Mouse (Mus musculus) limb, embryonic 12.5 days (tissue): Measurements from ENCODE around the gene Kalrn. TPM values are rescaled to one million over a fixed set of nuclear protein-coding genes. Genes with fewer than 3 reads are reported as not detected.

ENCODE experiments used
- ATAC-seq: fragments of 200-750 bp; cut with Nextera tagmentation; 2 replicates; pipeline ENCODE4 v1.8.0; 2017; ENCODE audit warnings: low read depth, moderate TSS enrichment; ENCODE audit not compliant: insufficient number of reproducible peaks, insufficient read depth, low FRiP score, low TSS enrichment
- H3K27ac ChIP-seq: fragments of 300-500 bp; sonication (generic); 2 replicates; pipeline ENCODE4 v1.5.1; 2016; ENCODE audit warnings: mild to moderate bottlenecking, moderate library complexity
- H3K27me3 ChIP-seq: fragments of 300-500 bp; sonication (generic); 2 replicates; pipeline ENCODE4 v1.6.1; 2016; ENCODE audit warnings: mild to moderate bottlenecking, moderate library complexity
- H3K36me3 ChIP-seq: fragments of 300-500 bp; sonication (generic); 2 replicates; pipeline ENCODE4 v1.6.1; 2016; ENCODE audit warnings: mild to moderate bottlenecking, moderate library complexity
- H3K4me1 ChIP-seq: fragments of 300-500 bp; sonication (generic); replicated peaks from 2 replicates; pipeline ENCODE4 v1.6.1; 2016
- H3K4me2 ChIP-seq: fragments of 300-500 bp; sonication (generic); 2 replicates; pipeline ENCODE4 v1.6.1; 2016; ENCODE audit warnings: mild to moderate bottlenecking, moderate library complexity
- H3K4me3 ChIP-seq: fragments of 300-500 bp; sonication (generic); replicated peaks from 2 replicates; pipeline ENCODE4 v1.5.1; 2016; ENCODE audit warnings: mild to moderate bottlenecking
- H3K9ac ChIP-seq: fragments of 300-500 bp; sonication (generic); replicated peaks from 2 replicates; pipeline ENCODE4 v1.6.1; 2016; ENCODE audit warnings: mild to moderate bottlenecking, moderate library complexity
- H3K9me3 ChIP-seq: fragments of 300-500 bp; sonication (generic); 2 replicates; pipeline ENCODE4 v1.6.1; 2016; ENCODE audit warnings: mild to moderate bottlenecking, moderate library complexity
- WGBS: fragments of 180-500 bp; shearing (Covaris S2); methylation state at CpG from one replicate; pipeline ENCODE4 v1.1.7; 2016; 5-methylcytosine and 5-hydroxymethylcytosine counted together
- polyA plus RNA-seq: library from polyadenylated mRNA; unstranded; fragments of >200 nt; fragmentation: Nextera tagmentation; extraction: Ambion mirVana; gene quantifications from 2 replicates; pipeline ENCODE4 v1.2.1, GENCODE M21; 2016

Gene Kalrn
- polyA plus RNA-seq, 1 experiment from 2014 or later = 13.1 TPM

DNA sequence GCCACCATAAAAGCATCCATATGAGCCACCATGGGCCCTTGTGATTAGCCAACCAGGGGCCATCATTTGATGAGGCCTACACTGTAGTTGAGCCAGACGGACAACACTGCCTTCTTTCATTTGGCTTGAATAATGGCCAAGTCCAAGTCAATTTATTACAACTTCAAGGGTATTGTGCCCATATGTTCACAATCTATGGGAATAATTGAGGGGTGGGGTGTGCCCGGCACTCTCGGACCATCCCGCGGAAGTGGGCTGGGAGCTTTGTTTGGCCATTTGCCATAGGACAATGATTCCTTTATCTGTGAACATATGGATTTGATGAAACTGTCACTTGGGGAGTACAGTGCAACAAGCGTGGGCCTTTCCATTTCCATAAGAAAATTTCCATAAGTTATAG is 89.6 kb downstream of the Kalrn start:
- WGBS = 65% methylated on average over 6 of the region's 6 CpGs
- no peak overlapping the region for H3K9ac ChIP-seq

DNA sequence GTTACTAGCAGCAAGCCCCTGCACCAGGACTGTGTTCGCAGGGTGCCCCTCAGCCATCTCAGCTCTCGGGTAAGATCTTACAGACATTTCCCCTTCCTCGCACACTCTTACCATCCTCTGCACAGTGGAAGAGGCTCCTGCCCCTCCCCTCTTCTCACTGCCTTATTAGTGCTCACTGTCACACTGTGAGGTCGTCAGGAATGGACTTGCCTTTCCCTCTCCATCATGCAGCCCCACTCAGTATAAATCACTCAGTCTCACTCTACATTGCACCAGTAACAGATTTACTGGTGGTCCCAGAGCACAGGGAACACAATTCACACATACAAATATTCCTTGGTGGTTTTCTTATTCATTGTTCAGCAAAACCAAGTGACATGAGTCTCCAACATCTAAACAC is 98.6 kb downstream of the Kalrn start:
- Histone ChIP-seq H3K27me3 (no peaks in the 10 kb centered on the region), H3K27ac (no peak overlapping the region), H3K9me3 (no peaks in the 10 kb centered on the region), H3K4me3 (no peak overlapping the region), H3K4me1 (peaks cover 28% of the 10 kb centered on the region), H3K36me3 (no peaks in the 10 kb centered on the region), H3K9ac (no peak overlapping the region), H3K4me2 (no peak overlapping the region)
- ATAC-seq = no peak
- WGBS = 59% methylated on average over 4 of the region's 4 CpGs

More for the DNA sequence above, 89.6 kb downstream of the Kalrn start:
- H3K27me3 ChIP-seq = no peaks in the 10 kb centered on the region
- no peaks in the 10 kb centered on the region for H3K9me3 ChIP-seq
- no peak for ATAC-seq
- H3K36me3 ChIP-seq = no peaks in the 10 kb centered on the region
- peaks cover 9% of the 10 kb centered on the region for H3K4me1 ChIP-seq
- H3K27ac ChIP-seq = no peak overlapping the region
- H3K4me2 ChIP-seq = no peak overlapping the region
- no peak overlapping the region for H3K4me3 ChIP-seq

DNA sequence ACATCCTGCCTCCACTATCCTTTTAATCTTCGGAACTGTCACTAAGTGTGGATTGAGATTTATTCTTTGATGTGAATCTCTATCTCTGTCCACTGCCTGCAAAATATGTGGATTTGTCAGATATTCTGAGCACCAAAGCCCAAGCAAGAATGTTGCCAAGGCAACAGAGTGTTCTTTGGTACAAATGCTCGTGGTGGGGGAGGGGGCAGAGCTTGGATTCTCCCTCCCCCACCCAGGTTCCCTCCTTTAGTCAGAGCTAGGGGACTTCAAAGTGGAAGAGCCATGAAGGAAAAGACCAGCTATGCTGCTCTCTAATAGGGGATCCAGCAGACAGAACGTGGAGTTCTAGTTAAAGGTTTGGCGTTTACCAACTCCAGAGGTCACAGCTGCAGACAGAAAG is 99.4 kb downstream of the Kalrn start:
- Histone ChIP-seq H3K9me3 (no peaks in the 10 kb centered on the region), H3K9ac (no peak overlapping the region), H3K4me2 (no peak overlapping the region), H3K27ac (no peak overlapping the region), H3K4me3 (no peak overlapping the region), H3K36me3 (no peaks in the 10 kb centered on the region), H3K4me1 (peaks cover 37% of the 10 kb centered on the region), H3K27me3 (no peaks in the 10 kb centered on the region)
- WGBS = 52% methylated on average over 4 of the region's 4 CpGs
- no peak for ATAC-seq

DNA sequence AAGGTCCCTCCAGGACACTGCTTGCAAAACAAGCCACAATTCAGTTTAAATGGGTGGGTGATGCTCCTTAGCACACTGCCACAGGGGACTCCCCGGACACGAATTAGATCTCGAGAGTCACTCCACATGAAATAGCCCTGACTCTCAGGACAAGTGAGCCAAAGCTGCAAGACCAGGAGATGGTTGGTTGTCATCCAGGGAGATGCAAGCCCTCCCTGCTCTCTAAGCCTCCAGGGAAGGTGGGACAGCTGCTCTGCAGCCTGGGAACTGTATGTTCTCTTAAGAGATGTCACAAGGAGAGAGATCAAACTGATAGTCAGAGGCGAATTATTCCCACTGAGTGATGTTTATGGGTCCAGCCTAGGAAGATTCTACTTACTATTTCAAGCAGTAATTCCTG is 101.9 kb downstream of the Kalrn start:
- Histone ChIP-seq H3K27ac (no peak overlapping the region), H3K27me3 (no peaks in the 10 kb centered on the region), H3K9me3 (no peaks in the 10 kb centered on the region), H3K36me3 (no peaks in the 10 kb centered on the region), H3K9ac (no peak overlapping the region), H3K4me1 (peaks cover 47% of the 10 kb centered on the region), H3K4me2 (no peak overlapping the region), H3K4me3 (no peak overlapping the region)
- 91% methylated on average over 4 of the region's 4 CpGs for WGBS
- no peak for ATAC-seq

DNA sequence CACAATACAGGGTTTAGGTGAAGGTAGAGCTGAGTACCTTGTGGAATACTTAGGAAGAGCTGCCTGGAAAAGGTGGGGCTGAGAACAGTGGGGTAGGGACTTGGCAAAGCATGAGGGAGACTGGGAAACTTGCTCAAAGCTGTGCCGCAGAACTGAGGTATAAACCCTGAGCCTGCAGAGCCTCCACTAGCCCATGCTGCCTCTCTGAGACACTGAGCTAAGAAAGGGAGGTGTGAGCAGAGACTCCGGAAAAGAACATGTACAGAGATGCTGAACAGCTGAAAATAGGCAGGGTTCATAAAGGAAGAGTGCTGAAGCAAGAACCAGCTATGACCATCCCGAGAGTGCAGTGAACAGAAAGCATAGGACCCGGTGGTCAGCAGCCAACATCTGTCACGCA is 103.0 kb downstream of the Kalrn start:
- no peak for ATAC-seq
- Histone ChIP-seq H3K9me3 (no peaks in the 10 kb centered on the region), H3K4me3 (no peak overlapping the region), H3K36me3 (no peaks in the 10 kb centered on the region), H3K4me1 (peaks cover 47% of the 10 kb centered on the region), H3K4me2 (no peak overlapping the region), H3K9ac (no peak overlapping the region), H3K27ac (no peak overlapping the region), H3K27me3 (no peaks in the 10 kb centered on the region)
- WGBS = 78% methylated on average over 5 of the region's 5 CpGs

DNA sequence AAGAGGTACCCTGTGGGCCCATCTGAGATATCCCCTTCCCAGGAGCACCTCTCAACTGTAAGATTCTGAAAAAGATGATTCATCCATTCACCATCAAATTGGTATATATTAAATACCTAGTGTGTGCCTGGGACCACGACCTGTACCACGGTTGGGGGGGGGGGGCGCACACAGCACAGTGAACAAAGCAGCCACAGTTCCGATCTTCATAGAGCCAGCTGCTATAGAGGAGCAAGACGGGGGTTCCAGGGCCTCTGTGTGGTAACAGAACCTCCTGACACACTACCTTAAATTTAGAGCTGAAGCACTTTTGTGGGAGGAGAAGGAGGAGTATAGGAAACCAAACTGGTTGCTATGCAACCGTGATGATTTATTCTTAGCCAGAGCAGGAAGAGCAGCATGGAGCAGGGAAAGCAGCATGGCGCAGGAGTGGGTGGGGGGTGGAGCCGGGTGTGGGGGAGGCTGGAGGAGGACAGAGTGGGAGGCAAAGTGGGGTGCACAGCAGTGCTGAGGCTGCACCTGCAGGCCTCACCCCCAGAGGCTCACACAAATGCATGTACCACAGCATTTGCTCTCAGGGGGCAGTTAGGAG is 104.0 kb downstream of the Kalrn start:
- H3K4me1 ChIP-seq = peaks cover 47% of the 10 kb centered on the region
- H3K27ac ChIP-seq = no peak overlapping the region
- H3K9me3 ChIP-seq = no peaks in the 10 kb centered on the region
- peak; percentile 68 for ATAC-seq
- H3K27me3 ChIP-seq = no peaks in the 10 kb centered on the region
- no peak overlapping the region for H3K4me3 ChIP-seq
- no peaks in the 10 kb centered on the region for H3K36me3 ChIP-seq
- no peak overlapping the region for H3K9ac ChIP-seq
- WGBS = 60% methylated on average over 8 of the region's 8 CpGs
- H3K4me2 ChIP-seq = peak overlapping the region; percentile 24; the same call in 1 of the 2 replicates

DNA sequence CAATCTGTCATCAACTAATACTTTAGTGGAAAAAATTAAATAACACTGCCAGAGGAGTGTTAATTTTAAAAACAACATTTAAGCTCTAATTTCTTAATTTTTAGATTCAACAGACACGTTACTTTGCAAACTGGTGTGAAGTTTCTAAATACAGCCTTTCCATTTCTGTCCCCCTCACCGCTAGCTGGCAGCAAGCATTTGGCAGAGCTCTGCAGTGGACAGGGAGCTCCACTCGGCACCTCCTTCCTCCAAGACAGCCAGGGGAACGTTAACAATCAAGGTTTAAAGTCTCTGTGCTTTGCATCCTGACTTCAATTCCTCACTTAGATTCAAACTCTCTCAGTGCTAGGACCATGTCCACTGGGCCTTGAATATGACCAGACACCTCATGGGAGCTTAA is 106.7 kb downstream of the Kalrn start:
- no peak overlapping the region for H3K4me3 ChIP-seq

DNA sequence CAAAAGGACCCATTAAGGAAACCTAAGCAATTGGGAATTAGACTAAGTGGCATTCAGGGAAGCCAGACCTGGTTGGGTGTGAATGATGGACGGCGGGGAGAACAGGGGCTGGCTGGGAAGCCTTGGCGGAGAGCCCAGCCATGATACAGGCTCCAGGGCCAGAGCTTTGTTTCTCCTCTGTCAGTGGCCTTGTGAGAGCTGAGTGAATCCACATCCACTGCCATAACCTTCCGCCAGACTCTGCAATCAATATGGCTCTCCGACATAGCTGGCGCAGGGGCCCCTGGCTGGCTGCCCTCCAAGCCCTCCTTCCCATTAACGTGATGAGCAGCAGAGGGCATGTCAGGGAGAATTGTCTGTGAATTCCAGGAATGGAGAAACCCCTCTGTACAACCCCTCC is 117.0 kb downstream of the Kalrn start:
- 54% methylated on average over 7 of the region's 7 CpGs for WGBS
- Histone ChIP-seq H3K9me3 (no peaks in the 10 kb centered on the region), H3K36me3 (no peaks in the 10 kb centered on the region), H3K27me3 (no peaks in the 10 kb centered on the region), H3K9ac (no peak overlapping the region), H3K4me1 (peaks cover 15% of the 10 kb centered on the region), H3K4me3 (no peak overlapping the region), H3K27ac (no peak overlapping the region), H3K4me2 (no peak overlapping the region)
- ATAC-seq = no peak

More for the DNA sequence above, 106.7 kb downstream of the Kalrn start:
- 40% methylated on average over 4 of the region's 4 CpGs for WGBS
- Histone ChIP-seq H3K4me2 (no peak overlapping the region), H3K27ac (no peak overlapping the region), H3K27me3 (no peaks in the 10 kb centered on the region), H3K4me1 (peaks cover 26% of the 10 kb centered on the region), H3K36me3 (no peaks in the 10 kb centered on the region), H3K9ac (no peak overlapping the region), H3K9me3 (no peaks in the 10 kb centered on the region)
- ATAC-seq = no peak

DNA sequence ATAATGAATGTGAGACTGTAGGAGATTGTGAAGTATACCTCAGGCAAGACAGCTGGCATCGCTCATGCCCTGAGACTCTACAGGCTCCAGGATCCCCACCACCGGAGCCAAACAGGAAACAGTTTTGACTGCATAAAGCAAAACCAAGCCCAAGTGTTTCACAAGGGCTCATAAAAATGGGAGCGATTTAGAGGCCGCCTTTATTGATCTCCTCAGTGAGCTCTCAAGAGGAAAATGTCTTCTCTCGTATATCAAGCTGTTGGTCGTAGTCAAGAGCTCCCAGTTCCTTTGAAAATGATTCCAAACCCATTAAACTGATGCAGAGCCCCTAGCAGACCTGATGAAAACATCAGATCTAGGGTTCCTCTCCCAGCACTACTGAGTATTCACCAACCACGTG is 127.7 kb downstream of the Kalrn start:
- ATAC-seq = no peak
- WGBS = 31% methylated on average over 7 of the region's 7 CpGs
- no peak overlapping the region for H3K4me2 ChIP-seq
- no peak overlapping the region for H3K9ac ChIP-seq
- H3K27me3 ChIP-seq = no peaks in the 10 kb centered on the region
- no peaks in the 10 kb centered on the region for H3K9me3 ChIP-seq
- peaks cover 29% of the 10 kb centered on the region for H3K4me1 ChIP-seq
- H3K36me3 ChIP-seq = no peaks in the 10 kb centered on the region
- no peak overlapping the region for H3K27ac ChIP-seq
- no peak overlapping the region for H3K4me3 ChIP-seq

DNA sequence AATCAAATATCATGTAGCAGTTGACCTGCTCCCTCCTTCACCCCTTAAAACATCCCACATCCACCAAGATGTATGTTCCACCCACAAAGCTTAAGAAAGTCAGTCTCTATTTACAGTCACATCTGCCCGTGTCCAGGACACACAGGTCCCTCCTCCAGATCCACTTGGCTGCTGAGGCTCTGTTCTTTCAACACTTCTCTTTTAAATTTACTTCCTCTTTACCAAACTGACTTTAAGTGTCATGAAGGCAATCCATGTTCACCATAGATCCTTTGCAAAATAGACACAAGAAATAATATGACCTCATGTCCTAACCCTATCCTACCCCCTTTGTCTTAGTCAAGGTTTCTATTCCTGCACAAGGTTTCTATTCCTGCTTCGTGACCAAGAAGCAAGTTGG is 131.6 kb downstream of the Kalrn start:
- Histone ChIP-seq H3K9ac (no peak overlapping the region), H3K9me3 (no peaks in the 10 kb centered on the region), H3K27me3 (no peaks in the 10 kb centered on the region), H3K27ac (no peak overlapping the region; the same call in 1 of the 2 replicates), H3K4me1 (peaks cover 38% of the 10 kb centered on the region), H3K4me3 (no peak overlapping the region), H3K4me2 (no peak overlapping the region), H3K36me3 (no peaks in the 10 kb centered on the region)
- no peak for ATAC-seq
- 71% methylated on average over 2 of the region's 2 CpGs for WGBS

DNA sequence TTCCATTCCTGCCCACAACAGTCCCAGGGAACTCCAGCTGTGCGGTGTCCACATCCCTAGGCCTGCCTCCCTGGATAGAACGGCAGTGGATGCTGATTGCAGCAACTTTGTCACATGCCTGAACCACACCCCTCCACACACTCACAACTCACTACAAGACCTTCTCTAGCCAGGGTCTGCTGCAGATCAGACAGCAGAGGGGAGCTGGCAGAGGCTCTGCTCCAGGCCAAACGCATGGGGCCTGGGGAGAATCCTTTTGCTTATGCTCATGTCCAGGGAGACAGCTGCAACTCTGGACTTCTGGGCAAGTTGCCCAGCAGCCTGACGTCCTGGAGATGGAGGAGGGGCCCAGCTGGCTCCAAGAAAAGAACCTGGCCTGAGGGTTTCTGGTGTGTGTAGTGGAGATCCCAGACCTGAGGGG is 132.3 kb downstream of the Kalrn start:
- 38% methylated on average over 4 of the region's 4 CpGs for WGBS
- no peak overlapping the region for H3K4me3 ChIP-seq
- no peak overlapping the region for H3K4me2 ChIP-seq
- no peaks in the 10 kb centered on the region for H3K36me3 ChIP-seq
- H3K27ac ChIP-seq = peak overlapping the region; percentile 51
- H3K9me3 ChIP-seq = no peaks in the 10 kb centered on the region
- H3K9ac ChIP-seq = no peak overlapping the region
- peak; percentile 59; the same call in 1 of the 2 replicates for ATAC-seq
- no peaks in the 10 kb centered on the region for H3K27me3 ChIP-seq
- peaks cover 35% of the 10 kb centered on the region for H3K4me1 ChIP-seq

DNA sequence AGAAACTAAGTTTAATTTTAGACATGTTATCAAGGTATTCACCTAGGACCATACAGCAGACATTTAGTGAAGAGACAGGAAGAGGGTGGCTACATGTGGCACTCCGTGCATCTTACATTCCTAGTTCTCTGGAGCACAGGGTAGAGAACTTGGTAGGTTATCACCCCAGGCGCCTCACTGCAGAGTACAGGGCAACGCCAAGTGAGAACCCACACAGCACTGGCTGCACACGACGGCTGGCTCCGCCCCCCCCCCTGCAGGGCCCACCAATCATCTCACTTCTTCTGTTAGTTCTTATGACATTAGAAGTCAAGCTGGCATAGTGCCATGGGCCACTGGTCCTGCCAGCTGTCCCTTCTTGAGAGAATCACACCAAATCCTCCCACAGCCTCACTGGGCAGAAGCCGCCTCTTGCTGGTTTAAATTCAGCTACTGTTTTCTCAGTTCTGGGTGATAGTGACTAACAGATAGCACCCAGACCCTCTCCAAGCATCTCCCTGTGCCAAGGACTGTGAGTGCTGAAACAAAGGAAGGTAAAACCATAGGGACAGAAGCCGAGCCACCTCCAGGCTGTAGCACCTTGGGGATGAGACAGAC is 133.2 kb downstream of the Kalrn start:
- 89% methylated on average over 8 of the region's 8 CpGs for WGBS
- ATAC-seq = no peak
- Histone ChIP-seq H3K4me3 (no peak overlapping the region), H3K9ac (no peak overlapping the region), H3K4me1 (peaks cover 28% of the 10 kb centered on the region), H3K9me3 (no peaks in the 10 kb centered on the region), H3K4me2 (no peak overlapping the region), H3K36me3 (no peaks in the 10 kb centered on the region), H3K27ac (no peak overlapping the region), H3K27me3 (no peaks in the 10 kb centered on the region)
